Mouse (Mus musculus): ENCODE results near the gene Lrrc8d.

DNA sequence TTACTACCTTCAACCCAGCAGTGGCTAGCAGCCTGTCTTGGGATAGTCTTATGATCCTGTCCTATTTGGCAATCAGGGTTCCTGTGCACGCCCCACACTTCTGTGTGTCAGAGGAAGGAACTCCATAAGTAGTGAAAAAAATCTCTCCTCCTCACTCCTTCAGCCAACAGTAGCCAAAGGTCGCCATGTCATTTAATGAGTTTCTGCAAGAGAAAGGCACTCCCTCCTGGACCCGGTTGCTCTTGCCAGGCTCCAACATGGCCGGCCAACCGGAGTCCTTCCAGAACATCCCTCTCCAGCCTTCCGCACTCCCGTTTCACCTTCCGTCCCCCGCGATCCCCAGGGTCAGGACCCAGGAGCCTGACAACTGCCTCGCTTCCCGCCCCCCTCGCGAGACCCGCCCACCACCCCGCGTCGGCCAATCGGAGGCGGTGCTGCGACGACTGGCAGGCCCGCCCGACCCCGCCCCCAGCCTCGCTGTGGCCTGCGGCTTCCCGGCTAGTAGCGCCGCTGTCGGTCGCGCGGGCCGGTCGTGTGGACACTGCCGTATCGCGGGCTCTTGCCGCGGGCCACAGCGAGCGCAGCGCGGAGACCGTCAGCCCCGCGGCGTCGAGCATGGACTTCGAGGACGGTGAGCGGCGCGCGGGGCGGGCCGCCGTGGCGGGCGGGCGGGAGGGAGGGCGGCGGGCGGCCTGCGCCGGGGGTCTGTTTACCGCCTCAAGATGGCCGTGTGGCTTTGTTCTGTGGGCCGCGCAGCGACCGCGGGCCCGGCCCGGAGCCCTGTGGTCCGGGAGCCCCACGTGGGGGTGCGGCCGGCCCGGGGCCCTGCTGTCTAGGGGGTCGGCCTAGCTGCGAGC, 176.5 kb downstream of the Lrrc8d start, which contains the start of gene Zfp326:
- TF ChIP-seq CTCF (IDR thresholded peaks at IDR 0.05) (peak; percentile 28), EP300 (IDR thresholded peaks at IDR 0.05) (peak; percentile 32; the same call in 1 of the 2 replicates)
